Mouse (Mus musculus): ENCODE results near the gene Rnasel. TPM values are rescaled to one million over a fixed set of nuclear protein-coding genes. Genes with fewer than 3 reads are reported as not detected.

Gene Rnasel
- polyA plus RNA-seq, 1 experiment = 2.2 TPM

GRCm38 (mm10) chr1:153783339-153783738, 34.1 kb downstream of the Rnasel start:
- no peak for TF ChIP-seq GATA1 (IDR thresholded peaks at IDR 0.05; ENCODE audit: low read length)

GRCm38 (mm10) chr1:153785608-153786007, 36.4 kb downstream of the Rnasel start:
- TF ChIP-seq GATA1 (IDR thresholded peaks at IDR 0.05; ENCODE audit: low read length) = no peak

DNA sequence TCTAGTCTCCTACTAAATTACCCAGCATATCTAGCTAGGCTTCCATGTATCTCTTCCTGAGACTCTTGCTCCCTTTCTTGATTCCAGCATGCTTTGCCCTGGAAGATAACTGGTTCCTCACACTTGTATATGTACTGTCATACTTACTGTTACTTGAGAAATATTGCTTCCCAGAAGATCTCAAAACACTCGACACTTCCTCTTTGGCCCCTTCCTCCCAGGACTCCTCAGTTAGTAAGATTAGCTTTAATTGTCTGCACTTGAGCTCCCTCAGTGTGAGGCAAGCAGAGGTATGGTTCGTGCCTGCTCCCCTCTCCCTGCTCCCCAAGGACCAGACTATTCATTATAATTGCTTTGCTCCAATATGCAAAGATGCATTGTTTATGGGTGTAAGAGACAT, 41.5 kb downstream of the Rnasel start:
- TF ChIP-seq GATA1 (IDR thresholded peaks at IDR 0.05; ENCODE audit: low read length) = no peak

GRCm38 (mm10) chr1:153794241-153794640, 45.0 kb downstream of the Rnasel start:
- no peak for TF ChIP-seq GATA1 (IDR thresholded peaks at IDR 0.05; ENCODE audit: low read length)

DNA sequence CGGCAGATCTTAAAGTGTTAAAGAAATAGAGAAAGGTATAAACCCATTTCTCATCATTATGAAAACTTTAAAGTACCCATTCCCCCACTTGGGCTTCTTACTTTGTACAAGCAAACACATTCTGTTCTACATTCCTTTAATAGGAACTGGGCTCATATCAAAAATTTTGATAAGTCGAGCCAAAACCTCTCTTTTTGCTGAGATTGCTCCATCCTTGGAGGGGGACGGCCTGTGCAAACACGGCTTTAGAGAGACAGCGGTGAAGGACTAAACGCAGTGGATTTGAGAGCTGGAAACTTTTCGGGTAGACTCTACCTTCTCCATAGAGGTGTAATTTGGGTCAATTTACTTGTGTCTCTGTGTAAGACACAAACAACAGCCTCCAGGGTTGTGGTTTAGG, 53.5 kb downstream of the Rnasel start:
- TF ChIP-seq GATA1 (IDR thresholded peaks at IDR 0.05; ENCODE audit: low read length) = no peak

- TF ChIP-seq GATA1 (IDR thresholded peaks at IDR 0.05; ENCODE audit: low read length) = no peak
Observed at GRCm38 (mm10) chr1:153803530-153803929, 54.3 kb downstream of the Rnasel start.

DNA sequence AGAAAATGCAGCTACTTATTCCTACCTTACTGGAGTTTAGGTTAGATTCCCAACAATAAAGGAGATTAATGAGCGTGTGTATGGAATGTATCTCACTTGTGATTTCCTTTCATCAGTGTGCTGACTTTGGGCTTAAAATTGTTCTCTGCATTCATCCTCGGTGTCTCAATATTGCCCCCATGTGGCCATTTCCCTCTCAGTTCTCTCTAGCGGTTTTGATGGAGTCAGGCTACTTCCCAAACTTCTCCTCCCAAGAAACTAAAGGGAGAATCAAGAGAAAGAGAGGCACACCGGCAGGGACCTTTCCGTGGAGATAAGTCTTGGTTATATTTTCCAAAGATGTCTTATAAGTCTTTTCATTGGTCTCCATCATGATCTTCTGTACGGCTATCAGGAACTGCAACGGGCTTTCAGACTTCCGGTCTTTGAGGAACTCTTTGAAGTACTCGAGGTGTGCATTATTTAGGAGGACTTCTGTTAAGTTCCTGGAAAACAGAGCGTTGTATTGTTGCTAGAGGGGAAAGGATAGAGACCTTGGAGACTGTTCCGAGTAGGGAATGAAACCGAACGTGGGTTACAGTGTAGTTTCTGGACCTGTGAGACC, 58.3 kb downstream of the Rnasel start:
- no peak for TF ChIP-seq GATA1 (IDR thresholded peaks at IDR 0.05; ENCODE audit: low read length)

Other genes with a start within 250 kb of the Rnasel start
- gene Npl, start 199.4 kb upstream of the Rnasel start, polyA plus RNA-seq (2012) = not detected in 2 replicates
- gene Rgs8, start 96.4 kb upstream of the Rnasel start, polyA plus RNA-seq (2012) = not detected in 2 replicates
- gene Rgs16, start 9.1 kb upstream of the Rnasel start, polyA plus RNA-seq (2012) = not detected in 2 replicates
- not detected in 2 replicates for gene Rgsl1, start 94.7 kb downstream of the Rnasel start, polyA plus RNA-seq (2012)
- gene Teddm1b, start 124.9 kb downstream of the Rnasel start, polyA plus RNA-seq (2012) = not detected in 2 replicates
- gene Teddm1a, start 142.3 kb downstream of the Rnasel start, polyA plus RNA-seq (2012) = not detected in 2 replicates
- 33.3 and 37.2 TPM in 2 replicates for gene Glul, start 150.5 kb downstream of the Rnasel start, polyA plus RNA-seq (2012)
- gene Teddm2, start 150.8 kb downstream of the Rnasel start, polyA plus RNA-seq (2012) = 0.15 and 0.29 TPM in 2 replicates